9 mouse cellular contexts compared by ENCODE assay signal in the genomic region with DNA sequence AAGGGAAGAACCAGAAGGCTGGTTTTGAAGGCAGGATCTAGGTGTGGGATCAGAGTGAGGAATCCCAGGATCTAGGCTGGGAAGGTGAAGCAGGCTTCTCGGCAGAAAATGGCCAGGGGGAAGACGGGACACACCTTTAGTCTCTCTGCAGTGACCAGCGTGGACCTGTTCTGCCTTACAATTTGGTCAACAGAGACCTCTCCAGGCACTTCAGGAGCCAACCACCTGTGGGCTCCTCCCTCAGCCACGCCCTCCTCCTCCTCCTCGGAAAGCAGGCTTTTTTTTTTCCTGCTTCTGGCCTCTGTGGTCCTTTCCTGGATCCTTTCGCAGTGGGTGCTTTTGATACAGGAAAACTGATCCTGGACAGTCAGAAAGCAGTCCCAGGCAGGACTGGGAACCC. TPM values are rescaled to one million over a fixed set of nuclear protein-coding genes. Genes with fewer than 3 reads are reported as not detected.
A peak's percentile ranks its signal among the peaks of the same experiment; 100 is the strongest.
DNase-seq lines count a peak whose midpoint lies in the region; ATAC-seq lines count a peak whose summit lies in the region.
"Had no signal": no experiment of that assay in that cellular context is flagged by ENCODE, and none has a peak within 500 bp of the region (broad histone marks: within the 10 kb centered on the region; RNA-seq: fewer than 3 reads in every experiment).

Prss8 (minus strand) TSS at position 182 of the 400 bp plus-strand sequence.

- no peak for DNase-seq in heart, embryonic 10.5 days (ENCODE audit: low spot score)
- no peak for DNase-seq in heart, adult 11 months
- peak; percentile 20 for DNase-seq in embryo, embryonic 9.5 days (ENCODE audit: extremely low spot score)
- DNase-seq in retina, embryonic 14.5 days (ENCODE audit: low spot score): no peak
- no peak for DNase-seq in gastrocnemius, postnatal 10 days
- DNase-seq in cerebellum, adult 8-10 months: no peak
- DNase-seq: cerebellum, postnatal 25 days had no signal

- peaks cover 51% of the 10 kb centered on the region for H3K4me1 ChIP-seq in heart, embryonic 10.5 days
- peaks cover 64% of the 10 kb centered on the region for H3K4me1 ChIP-seq in kidney, embryonic 16.5 days (ENCODE audit: insufficient read depth, low read length)
- H3K4me1 ChIP-seq in lung, embryonic 15.5 days: peaks cover 65% of the 10 kb centered on the region

- peak within 1 kb of the TSS; percentile 52 for H3K4me2 ChIP-seq in kidney, embryonic 16.5 days (replicated peaks; ENCODE audit: low read depth, low read length)
- H3K4me2 ChIP-seq in lung, embryonic 15.5 days: peak within 1 kb of the TSS; percentile 50

- H3K36me3 ChIP-seq in heart, embryonic 10.5 days: peaks cover 25% of the 10 kb centered on the region
- peaks cover 18% of the 10 kb centered on the region for H3K36me3 ChIP-seq in kidney, embryonic 16.5 days (ENCODE audit: insufficient read depth, low read length)
- H3K36me3 ChIP-seq in lung, embryonic 15.5 days: peaks cover 17% of the 10 kb centered on the region; the same call in 1 of the 2 replicates

- H3K27ac ChIP-seq in heart, embryonic 10.5 days: peak within 1 kb of the TSS; percentile 76
- peak within 1 kb of the TSS; percentile 97 for H3K27ac ChIP-seq in kidney, embryonic 16.5 days (ENCODE audit: low read length)
- peak within 1 kb of the TSS; percentile 96 for H3K27ac ChIP-seq in lung, embryonic 15.5 days

- H3K4me3 ChIP-seq in heart, embryonic 10.5 days: peak within 1 kb of the TSS; percentile 55
- H3K4me3 ChIP-seq in kidney, embryonic 16.5 days (ENCODE audit: low read length): peak within 1 kb of the TSS; percentile 53
- peak within 1 kb of the TSS; percentile 49 for H3K4me3 ChIP-seq in lung, embryonic 15.5 days

- peak within 1 kb of the TSS; percentile 67 for H3K9ac ChIP-seq in kidney, embryonic 16.5 days (replicated peaks; ENCODE audit: low read length)
- peak within 1 kb of the TSS; percentile 59 for H3K9ac ChIP-seq in lung, embryonic 15.5 days

- no peaks in the 10 kb centered on the region for H3K9me3 ChIP-seq in heart, embryonic 10.5 days
- H3K9me3 ChIP-seq in kidney, embryonic 16.5 days (ENCODE audit: low read length): no peaks in the 10 kb centered on the region
- no peaks in the 10 kb centered on the region for H3K9me3 ChIP-seq in lung, embryonic 15.5 days

- WGBS in heart, embryonic 10.5 days: 9% methylated on average over 6 of the region's 6 CpGs
- WGBS in kidney, embryonic 16.5 days: 9% methylated on average over 6 of the region's 6 CpGs
- 12% methylated on average over 6 of the region's 6 CpGs for WGBS in lung, embryonic 15.5 days

- peaks cover 31% of the 10 kb centered on the region for H3K27me3 ChIP-seq in heart, embryonic 10.5 days (ENCODE audit: insufficient read depth, poor library complexity, severe bottlenecking)
- no peaks in the 10 kb centered on the region for H3K27me3 ChIP-seq in kidney, embryonic 16.5 days (ENCODE audit: insufficient read depth, low read length)
- peaks cover 20% of the 10 kb centered on the region for H3K27me3 ChIP-seq in lung, embryonic 15.5 days

- no peak for ATAC-seq in kidney, embryonic 16.5 days (ENCODE audit: low FRiP score, low TSS enrichment)
- ATAC-seq in lung, embryonic 15.5 days (ENCODE audit: borderline replicate concordance, extremely low read depth, low FRiP score, low TSS enrichment): no peak

RNA-seq across cellular contexts. Expression of gene Prss8, which starts in this region (rescaled TPM):
- polyA plus RNA-seq in heart, embryonic 10.5 days (2016; fragmentation: Nextera tagmentation; extraction: Ambion mirVana): 2.3 and 8.9 TPM in 2 replicates
- 93.2 and 98.7 TPM in 2 replicates for polyA plus RNA-seq in kidney, embryonic 16.5 days (2015; fragmentation: Nextera tagmentation; extraction: Ambion mirVana)
- polyA plus RNA-seq in lung, embryonic 15.5 days (2015; fragmentation: Nextera tagmentation; extraction: Ambion mirVana): 80.0 and 84.5 TPM in 2 replicates
- not detected for total RNA-seq in gastrocnemius, postnatal 10 days (2021)
